Mouse (Mus musculus) myocyte (in vitro differentiated cells): ENCODE data around the gene Ano10.

ENCODE experiments used
- CEBPB ChIP-seq: IDR thresholded peaks from 2 replicates; pipeline ENCODE4 v1.6.1; 2011; ENCODE audit warnings: mild to moderate bottlenecking, moderate library complexity; ENCODE audit not compliant: poor library complexity, insufficient read depth, severe bottlenecking
- POLR2A ChIP-seq: IDR thresholded peaks from one replicate; pipeline ENCODE4 v1.6.1; 2011; ENCODE audit warnings: low read depth, mild to moderate bottlenecking, control low read depth, moderate library complexity; ENCODE audit not compliant: insufficient read length
- TCF12 ChIP-seq: IDR thresholded peaks from one replicate; pipeline ENCODE4 v1.6.1; 2011; ENCODE audit warnings: mild to moderate bottlenecking, control low read depth; ENCODE audit not compliant: poor library complexity, insufficient read depth, severe bottlenecking

DNA sequence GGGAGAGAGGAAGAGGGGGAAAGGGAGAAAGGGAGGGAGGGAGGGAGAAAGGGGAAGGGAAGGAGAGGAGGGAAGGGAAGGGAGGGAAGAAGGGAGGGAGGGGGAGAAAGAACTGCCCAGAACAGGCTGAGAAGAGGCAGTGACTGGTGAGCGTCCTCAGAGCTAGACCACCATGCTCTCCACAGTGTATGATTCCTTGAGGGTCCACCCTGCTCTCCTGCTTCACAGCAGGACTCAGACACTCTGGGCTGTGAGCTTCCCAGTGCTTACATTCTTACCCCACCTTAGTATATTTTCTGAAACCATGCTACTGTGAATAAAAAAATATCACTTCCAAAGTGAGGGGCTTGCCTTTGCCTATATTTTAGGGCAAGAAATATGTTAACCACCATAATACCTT, 50.9 kb downstream of the Ano10 start:
- TF ChIP-seq POLR2A (no peak), TCF12 (no peak), CEBPB (no peak)
